Mouse (Mus musculus) heart, embryonic 13.5 days (tissue): ENCODE data around the gene Sned1. TPM values are rescaled to one million over a fixed set of nuclear protein-coding genes. Genes with fewer than 3 reads are reported as not detected.
"Not testable (repeated sequence)": the region's sequence is repeated elsewhere in the genome, so short reads cannot be mapped to it uniquely, and the experiment has no call there.

Experiments used
- ATAC-seq: fragments of 200-750 bp; cut with Nextera tagmentation; 2 replicates; pipeline ENCODE4 v1.8.0; 2017; ENCODE audit warnings: moderate TSS enrichment; ENCODE audit not compliant: insufficient number of reproducible peaks, low FRiP score, low TSS enrichment; ENCODE audit errors: extremely low read depth
- H3K27ac ChIP-seq: fragments of 300-500 bp; sonication (generic); replicated peaks from 2 replicates; pipeline ENCODE4 v1.5.1; 2015; ENCODE audit warnings: moderate library complexity, mild to moderate bottlenecking, inconsistent platforms
- H3K27me3 ChIP-seq: fragments of 300-500 bp; sonication (generic); replicated peaks from 2 replicates; pipeline ENCODE4 v1.6.1; 2015; ENCODE audit warnings: mild to moderate bottlenecking, inconsistent platforms
- H3K36me3 ChIP-seq: fragments of 300-500 bp; sonication (generic); 2 replicates; pipeline ENCODE4 v1.6.1; 2015; ENCODE audit warnings: mild to moderate bottlenecking, inconsistent platforms
- H3K4me1 ChIP-seq: fragments of 300-500 bp; sonication (generic); 2 replicates; pipeline ENCODE4 v1.6.1; 2015; ENCODE audit warnings: inconsistent platforms
- H3K4me2 ChIP-seq: fragments of 300-500 bp; sonication (generic); 2 replicates; pipeline ENCODE4 v1.6.1; 2015; ENCODE audit warnings: inconsistent platforms, mild to moderate bottlenecking, moderate library complexity
- H3K4me3 ChIP-seq: fragments of 300-500 bp; sonication (generic); 2 replicates; pipeline ENCODE4 v1.5.1; 2015; ENCODE audit warnings: moderate library complexity, mild to moderate bottlenecking, inconsistent platforms
- H3K9ac ChIP-seq: fragments of 300-500 bp; sonication (generic); 2 replicates; pipeline ENCODE4 v1.6.1; 2015; ENCODE audit warnings: inconsistent platforms, mild to moderate bottlenecking, moderate library complexity
- H3K9me3 ChIP-seq: fragments of 300-500 bp; sonication (generic); 2 replicates; pipeline ENCODE4 v1.6.1; 2016; ENCODE audit warnings: inconsistent platforms
- WGBS: fragments of 180-500 bp; shearing (Covaris S2); methylation state at CpG from one replicate; pipeline ENCODE4 v1.1.7; 2015; ENCODE audit warnings: mixed read lengths; 5-methylcytosine and 5-hydroxymethylcytosine counted together
- polyA plus RNA-seq: library from polyadenylated mRNA; unstranded; fragments of >200 nt; fragmentation: Nextera tagmentation; extraction: Ambion mirVana; gene quantifications from 2 replicates; pipeline ENCODE4 v1.2.1, GENCODE M21; 2015

Gene Sned1
- polyA plus RNA-seq, result 3.8 and 5.0 TPM in 2 replicates

DNA sequence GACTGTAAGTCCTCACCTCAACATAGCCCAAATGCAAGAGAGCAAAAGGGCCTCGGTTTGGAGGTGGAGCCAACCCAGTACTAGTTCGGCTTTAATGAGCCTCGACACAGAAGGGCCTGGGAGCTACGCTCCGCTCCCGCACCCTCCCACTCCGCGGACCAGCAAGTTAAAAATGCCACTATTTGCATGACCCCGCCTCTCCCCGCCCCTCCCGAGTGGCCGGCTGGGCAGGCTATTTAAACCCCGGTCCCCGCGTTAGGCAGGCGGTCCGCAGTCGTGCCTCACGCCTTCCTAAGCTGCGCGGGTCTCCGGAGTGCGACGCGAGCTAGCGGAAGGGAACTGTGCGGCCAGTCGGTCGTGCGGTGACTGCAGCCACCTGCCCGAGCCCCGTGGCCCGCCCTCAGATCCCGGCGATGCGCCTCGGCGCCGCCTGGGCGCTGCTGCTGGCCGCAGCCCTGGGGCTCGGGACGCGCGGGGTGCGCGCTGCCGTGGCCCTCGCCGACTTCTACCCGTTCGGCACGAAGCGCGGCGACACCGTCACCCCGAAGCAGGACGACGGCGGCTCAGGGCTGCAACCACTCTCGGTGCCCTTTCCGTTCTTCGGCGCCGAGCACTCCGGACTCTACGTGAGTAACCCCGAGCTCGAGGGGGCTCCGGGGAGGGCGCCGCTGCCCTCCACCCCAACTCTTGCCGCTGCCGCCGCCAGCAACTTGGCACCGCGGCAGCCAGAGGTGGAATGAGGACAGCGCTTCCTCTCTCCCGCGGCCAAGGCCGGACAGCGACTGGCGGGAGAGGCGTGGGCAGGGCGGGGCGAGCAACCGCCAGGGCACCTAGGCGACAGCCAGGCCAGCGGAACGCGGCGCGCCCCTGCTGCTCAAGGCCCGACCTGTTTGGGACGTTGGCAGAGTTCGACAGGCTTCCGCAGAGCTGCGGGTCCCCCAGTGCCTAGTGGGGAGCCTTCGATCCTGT, at the start of gene Sned1:
Gene Sned1, plus strand, starts transcription at position 266 of the 969 bp plus-strand sequence.
- H3K4me1 ChIP-seq, result peaks cover 20% of the 10 kb centered on the region
- H3K4me2 ChIP-seq, result peak within 1 kb of the TSS; percentile 100
- H3K27me3 ChIP-seq, result peaks cover 49% of the 10 kb centered on the region
- H3K9ac ChIP-seq, result peak within 1 kb of the TSS; percentile 82
- peak within 1 kb of the TSS; percentile 20; the same call in 1 of the 2 replicates for H3K27ac ChIP-seq
- H3K4me3 ChIP-seq, result peak within 1 kb of the TSS; percentile 69
- H3K9me3 ChIP-seq, result no peaks in the 10 kb centered on the region
- H3K36me3 ChIP-seq, result no peaks in the 10 kb centered on the region
- under 1% methylated on average over 90 of the region's 100 CpGs for WGBS
- peak; percentile 73 for ATAC-seq

DNA sequence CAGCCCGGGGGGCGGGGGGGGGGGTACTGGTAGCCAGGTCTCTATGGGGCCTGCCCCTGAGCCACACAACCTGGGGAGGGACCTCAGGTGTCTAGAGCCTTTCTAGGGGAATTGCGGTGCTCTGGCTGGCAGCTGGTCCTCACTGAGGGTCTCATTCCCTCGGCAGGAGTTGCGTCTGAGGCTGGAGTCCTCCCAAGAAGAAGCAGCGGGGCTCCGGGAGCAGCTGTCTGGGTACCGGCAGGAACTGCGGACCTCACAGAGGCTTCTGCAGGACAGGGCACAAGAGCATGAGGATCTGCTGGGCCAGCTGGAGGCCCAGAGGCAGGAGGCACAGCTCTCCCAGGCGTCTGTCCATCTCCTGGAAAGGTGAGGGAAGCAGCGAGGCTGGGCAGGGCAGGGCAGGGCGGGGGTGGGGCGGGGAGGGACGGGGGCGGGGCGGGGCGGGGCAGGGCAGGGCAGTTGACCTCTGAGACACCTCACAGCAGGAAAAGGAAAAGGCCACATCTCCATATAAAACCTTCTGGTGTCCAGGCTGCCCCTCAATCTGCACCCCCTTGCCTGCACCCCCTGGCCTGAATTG, 44.8 kb upstream of the Sned1 start:
- Histone ChIP-seq H3K36me3 (no peaks in the 10 kb centered on the region), H3K9me3 (peaks cover 10% of the 10 kb centered on the region; the same call in 1 of the 2 replicates), H3K4me2 (no peak overlapping the region), H3K27ac (no peak overlapping the region), H3K4me3 (no peak overlapping the region), H3K4me1 (peaks cover 3% of the 10 kb centered on the region; the same call in 1 of the 2 replicates), H3K9ac (0 out of 2 replicates have a peak overlapping the region, but pooled peaks have one; percentile 12), H3K27me3 (peaks cover 74% of the 10 kb centered on the region)
- ATAC-seq, result no peak
- WGBS, result 13% methylated on average over 11 of the region's 17 CpGs

DNA sequence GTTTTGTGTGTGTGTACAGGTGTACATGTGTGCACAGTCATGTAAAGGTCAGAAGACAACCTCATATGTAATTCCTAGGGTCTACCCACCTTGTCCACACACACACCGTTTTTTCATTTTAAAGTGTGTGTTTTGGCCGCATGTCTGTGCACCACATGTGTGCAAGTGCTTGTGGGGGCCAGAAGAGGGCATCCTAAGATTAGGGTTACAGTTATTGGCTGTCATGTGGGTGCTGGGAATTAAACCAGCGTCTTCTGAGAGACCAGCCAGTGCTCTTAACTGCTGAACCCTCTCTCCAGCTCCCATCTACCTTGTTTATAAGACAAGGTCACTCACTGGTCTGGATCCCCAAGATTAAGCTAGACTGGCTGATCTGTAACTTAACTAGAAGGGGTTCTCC, 40.7 kb upstream of the Sned1 start:
- WGBS, result 79% methylated on average over 3 of the region's 3 CpGs
- Histone ChIP-seq H3K4me2 (no peak overlapping the region), H3K36me3 (no peaks in the 10 kb centered on the region), H3K9me3 (peaks cover 18% of the 10 kb centered on the region; the same call in 1 of the 2 replicates), H3K27ac (no peak overlapping the region), H3K27me3 (peaks cover 32% of the 10 kb centered on the region), H3K4me1 (no peaks in the 10 kb centered on the region), H3K9ac (no peak overlapping the region), H3K4me3 (no peak overlapping the region)
- ATAC-seq, result no peak

DNA sequence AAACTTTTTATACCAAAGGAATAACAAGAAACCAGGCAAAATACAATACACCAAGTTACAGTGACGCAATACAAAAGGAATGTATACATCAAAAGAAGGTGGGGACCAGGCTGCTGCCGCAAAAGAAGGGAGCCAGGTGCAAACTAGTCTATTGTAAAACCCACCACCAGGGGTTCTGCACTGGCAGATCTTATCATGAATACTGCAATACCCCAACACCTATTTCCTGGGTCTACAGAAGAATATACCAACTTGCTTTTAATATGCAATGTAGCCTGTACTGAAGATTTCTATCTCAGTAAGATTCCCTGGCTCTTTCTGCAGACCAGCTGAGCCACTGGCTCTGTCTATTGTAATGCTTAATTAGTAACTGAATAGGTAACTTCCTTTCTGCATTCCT, 38.2 kb upstream of the Sned1 start:
- H3K9ac ChIP-seq, H3K4me3 ChIP-seq, H3K4me2 ChIP-seq, H3K4me1 ChIP-seq, H3K27ac ChIP-seq, H3K36me3 ChIP-seq, ATAC-seq: not testable (repeated sequence)
- H3K9me3 ChIP-seq, result peaks cover 18% of the 10 kb centered on the region; the same call in 1 of the 2 replicates
- H3K27me3 ChIP-seq, result peaks cover 12% of the 10 kb centered on the region
- 81% methylated on average over 2 of the region's 2 CpGs for WGBS

GRCm38 (mm10) chr1:93197916-93198315, 37.7 kb upstream of the Sned1 start:
- H3K27me3 ChIP-seq, result peaks cover 12% of the 10 kb centered on the region
- H3K27ac ChIP-seq, result no peak overlapping the region
- ATAC-seq, result no peak
- H3K4me3 ChIP-seq, result no peak overlapping the region
- H3K4me2 ChIP-seq, result no peak overlapping the region
- no peaks in the 10 kb centered on the region for H3K4me1 ChIP-seq
- H3K9ac ChIP-seq, result no peak overlapping the region
- H3K36me3 ChIP-seq, result no peaks in the 10 kb centered on the region
- 73% methylated on average over 3 of the region's 3 CpGs for WGBS
- peaks cover 18% of the 10 kb centered on the region; the same call in 1 of the 2 replicates for H3K9me3 ChIP-seq

DNA sequence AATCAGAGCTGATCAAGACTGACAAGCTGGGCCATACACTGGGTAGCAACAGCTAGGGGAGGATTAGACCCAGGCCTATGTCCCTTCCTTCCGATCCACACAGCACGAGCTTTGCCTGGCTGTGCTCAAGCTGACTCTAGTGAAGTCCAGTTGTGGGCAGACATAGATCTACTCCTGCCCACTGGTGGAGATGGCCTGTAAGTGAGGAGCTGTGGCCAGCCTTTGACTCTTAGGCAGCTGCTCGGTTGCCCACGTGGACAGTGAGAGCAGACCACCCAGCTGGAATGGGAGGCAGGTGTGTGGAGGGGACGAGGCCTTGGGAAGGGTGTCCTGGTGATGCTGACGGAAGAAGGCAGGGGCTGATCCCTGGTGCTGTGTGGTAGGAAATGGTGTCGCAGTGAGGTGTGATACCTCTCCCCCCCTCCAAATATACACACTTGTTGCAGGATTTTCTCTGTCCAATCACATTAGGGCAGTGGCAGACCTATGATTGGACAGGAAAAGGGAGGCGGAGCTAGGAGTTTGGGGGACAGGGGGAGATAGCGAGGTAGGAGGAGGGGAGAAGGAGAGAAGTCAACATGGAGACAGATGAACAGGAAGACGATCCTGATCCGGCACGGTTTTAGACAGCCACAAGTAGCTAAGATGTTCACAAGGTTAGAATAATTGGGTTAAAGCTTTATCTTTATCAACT, 29.2 kb upstream of the Sned1 start:
- no peak overlapping the region for H3K4me2 ChIP-seq
- peaks cover 25% of the 10 kb centered on the region for H3K27me3 ChIP-seq
- no peaks in the 10 kb centered on the region for H3K9me3 ChIP-seq
- WGBS, result 59% methylated on average over 12 of the region's 12 CpGs
- no peak overlapping the region for H3K27ac ChIP-seq
- no peaks in the 10 kb centered on the region for H3K36me3 ChIP-seq
- H3K4me1 ChIP-seq, result peaks cover 33% of the 10 kb centered on the region
- no peak overlapping the region for H3K4me3 ChIP-seq
- ATAC-seq, result no peak
- no peak overlapping the region for H3K9ac ChIP-seq

DNA sequence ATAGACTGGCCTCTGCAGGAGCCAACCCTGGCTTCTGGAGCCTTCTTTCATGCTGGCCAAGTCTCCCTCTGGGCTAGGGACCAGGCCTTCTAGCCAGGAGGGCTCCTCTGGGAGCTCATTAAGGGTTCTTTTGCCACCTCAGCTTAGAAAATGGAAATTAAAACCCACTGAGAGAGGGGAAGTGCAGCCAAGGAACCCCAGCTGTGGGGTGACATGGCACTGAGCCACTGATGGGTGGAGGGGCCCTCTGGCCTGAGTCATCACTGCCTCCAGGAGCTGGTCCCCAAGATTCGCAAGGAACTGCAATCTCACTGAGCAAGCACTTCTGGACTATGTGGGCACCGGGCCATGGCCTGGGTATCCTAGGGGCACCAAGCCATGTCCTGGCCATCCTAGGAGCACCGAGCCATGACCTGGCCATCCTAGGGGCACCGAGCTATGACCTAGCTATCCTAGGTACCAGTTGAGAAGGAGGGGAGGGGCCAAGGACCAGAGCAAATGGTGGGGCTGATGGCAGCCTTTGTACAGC, 28.0 kb upstream of the Sned1 start:
- no peak for ATAC-seq
- H3K27me3 ChIP-seq, result peaks cover 21% of the 10 kb centered on the region
- WGBS, result 83% methylated on average over 4 of the region's 4 CpGs
- H3K9me3 ChIP-seq, result no peaks in the 10 kb centered on the region
- no peak overlapping the region for H3K9ac ChIP-seq
- no peaks in the 10 kb centered on the region for H3K36me3 ChIP-seq
- H3K27ac ChIP-seq, result no peak overlapping the region
- no peak overlapping the region for H3K4me2 ChIP-seq
- no peak overlapping the region for H3K4me3 ChIP-seq
- H3K4me1 ChIP-seq, result peaks cover 42% of the 10 kb centered on the region

DNA sequence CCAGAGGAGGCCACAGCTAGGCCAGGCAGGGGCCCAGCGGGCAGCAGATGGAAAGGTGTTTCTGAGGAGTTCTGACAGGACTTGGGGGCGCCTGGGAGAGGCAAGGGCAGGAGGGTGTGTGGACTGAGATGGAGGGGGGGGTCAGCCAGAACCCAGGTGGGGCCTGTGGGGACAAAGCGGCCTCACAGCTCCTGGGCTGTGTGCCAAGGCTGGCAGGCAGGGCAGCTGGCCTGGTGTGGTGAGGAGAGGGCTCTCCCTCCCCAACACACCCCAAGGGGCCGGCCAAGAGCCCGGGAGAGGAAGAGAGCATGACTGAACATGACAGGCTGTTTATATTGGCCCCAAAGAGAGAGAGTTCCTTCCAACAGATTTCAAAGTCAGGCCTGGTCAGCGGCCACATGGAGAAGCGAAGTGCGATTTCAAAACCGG, 25.4 kb upstream of the Sned1 start:
- peaks cover 52% of the 10 kb centered on the region for H3K4me1 ChIP-seq

GRCm38 (mm10) chr1:93211019-93211418, 24.6 kb upstream of the Sned1 start:
- Histone ChIP-seq H3K4me3 (no peak overlapping the region), H3K36me3 (no peaks in the 10 kb centered on the region), H3K4me1 (peaks cover 47% of the 10 kb centered on the region), H3K4me2 (no peak overlapping the region), H3K9ac (peak overlapping the region; percentile 29; the same call in 1 of the 2 replicates), H3K27ac (peak overlapping the region; percentile 88), H3K27me3 (peaks cover 8% of the 10 kb centered on the region; the same call in 1 of the 2 replicates), H3K9me3 (no peaks in the 10 kb centered on the region)
- no peak for ATAC-seq
- 83% methylated on average over 11 of the region's 11 CpGs for WGBS

More for the DNA sequence above, 25.4 kb upstream of the Sned1 start:
- H3K27me3 ChIP-seq, result peaks cover 8% of the 10 kb centered on the region; the same call in 1 of the 2 replicates
- no peaks in the 10 kb centered on the region for H3K9me3 ChIP-seq
- 10% methylated on average over 9 of the region's 9 CpGs for WGBS
- H3K4me2 ChIP-seq, result peak overlapping the region; percentile 21; the same call in 1 of the 2 replicates
- peak overlapping the region; percentile 88 for H3K27ac ChIP-seq
- H3K36me3 ChIP-seq, result no peaks in the 10 kb centered on the region
- peak overlapping the region; percentile 62; the same call in 1 of the 2 replicates for H3K9ac ChIP-seq
- peak; percentile 78 for ATAC-seq
- no peak overlapping the region for H3K4me3 ChIP-seq

GRCm38 (mm10) chr1:93211549-93212220, 24.0 kb upstream of the Sned1 start:
- peaks cover 48% of the 10 kb centered on the region for H3K4me1 ChIP-seq
- H3K27ac ChIP-seq, result peak overlapping the region; percentile 88
- H3K4me2 ChIP-seq, result no peak overlapping the region
- WGBS, result 31% methylated on average over 10 of the region's 10 CpGs
- peaks cover 8% of the 10 kb centered on the region; the same call in 1 of the 2 replicates for H3K27me3 ChIP-seq
- no peaks in the 10 kb centered on the region for H3K9me3 ChIP-seq
- no peaks in the 10 kb centered on the region for H3K36me3 ChIP-seq
- peak overlapping the region; percentile 29; the same call in 1 of the 2 replicates for H3K9ac ChIP-seq
- no peak for ATAC-seq
- no peak overlapping the region for H3K4me3 ChIP-seq
